Mouse (Mus musculus): ENCODE data around the gene Dtx2.
"Not testable (repeated sequence)": the region's sequence is repeated elsewhere in the genome, so short reads cannot be mapped to it uniquely, and the experiment has no call there.

The Dtx2 gene

GRCm38 (mm10) chr5:136063920-136064319 lies 69.3 kb downstream of the Dtx2 start:
- DNase-seq (ENCODE audit: low spot score in 2 of 2) = no peak

- not testable (repeated sequence) for DNase-seq (ENCODE audit: low spot score in 2 of 2)
Measured at GRCm38 (mm10) chr5:136066404-136067148, 72.0 kb downstream of the Dtx2 start.

- no peak for DNase-seq (ENCODE audit: low spot score in 2 of 2)
Measured at GRCm38 (mm10) chr5:136069411-136069810, 74.8 kb downstream of the Dtx2 start.

GRCm38 (mm10) chr5:136073051-136073450 lies 78.5 kb downstream of the Dtx2 start:
- DNase-seq (ENCODE audit: low spot score in 2 of 2) = no peak

GRCm38 (mm10) chr5:136073526-136073925 lies 78.9 kb downstream of the Dtx2 start:
- DNase-seq (ENCODE audit: low spot score in 2 of 2) = no peak

- no peak for DNase-seq (ENCODE audit: low spot score in 2 of 2)
Measured at GRCm38 (mm10) chr5:136075076-136075475, 80.5 kb downstream of the Dtx2 start.

- no peak for DNase-seq (ENCODE audit: low spot score in 2 of 2)
Measured at GRCm38 (mm10) chr5:136076284-136076683, 81.7 kb downstream of the Dtx2 start.

- no peak for DNase-seq (ENCODE audit: low spot score in 2 of 2)
Measured at GRCm38 (mm10) chr5:136077001-136077550, 82.5 kb downstream of the Dtx2 start.

- no peak for DNase-seq (ENCODE audit: low spot score in 2 of 2)
Measured at GRCm38 (mm10) chr5:136078136-136078535, 83.5 kb downstream of the Dtx2 start.

- no peak for DNase-seq (ENCODE audit: low spot score in 2 of 2)
Measured at GRCm38 (mm10) chr5:136082345-136082744, 87.7 kb downstream of the Dtx2 start.

Measured in frontal cortex, postnatal 10 days (tissue).